Mouse (Mus musculus) retina, adult 2 months (tissue): ENCODE measurements around the gene Tbc1d7.

ENCODE experiments used
- DNase-seq: peaks from one replicate; pipeline ENCODE4 v3.0.0-alpha.2; 2012; ENCODE audit warnings: low read depth, low spot score

The Tbc1d7 gene

DNA sequence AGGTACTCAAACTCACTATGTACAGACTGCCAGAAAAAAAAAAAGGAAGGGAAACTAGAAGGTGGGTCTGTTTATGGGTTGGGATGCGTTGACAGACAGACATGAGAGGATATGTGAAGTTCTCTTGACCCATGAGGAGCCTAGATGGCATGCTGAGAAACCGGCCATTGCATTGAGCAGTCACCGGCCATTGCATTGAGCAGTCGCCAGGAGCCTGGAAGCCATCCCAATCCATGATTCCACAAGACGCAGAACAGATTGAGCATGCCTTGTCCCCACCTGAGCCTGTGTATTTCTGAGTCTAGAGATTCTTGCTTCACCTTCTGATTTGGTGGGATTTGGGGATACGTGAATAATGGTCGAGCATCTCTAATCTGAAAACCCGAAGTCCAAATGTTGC, 22.6 kb upstream of the Tbc1d7 start:
- DNase-seq = no peak

DNA sequence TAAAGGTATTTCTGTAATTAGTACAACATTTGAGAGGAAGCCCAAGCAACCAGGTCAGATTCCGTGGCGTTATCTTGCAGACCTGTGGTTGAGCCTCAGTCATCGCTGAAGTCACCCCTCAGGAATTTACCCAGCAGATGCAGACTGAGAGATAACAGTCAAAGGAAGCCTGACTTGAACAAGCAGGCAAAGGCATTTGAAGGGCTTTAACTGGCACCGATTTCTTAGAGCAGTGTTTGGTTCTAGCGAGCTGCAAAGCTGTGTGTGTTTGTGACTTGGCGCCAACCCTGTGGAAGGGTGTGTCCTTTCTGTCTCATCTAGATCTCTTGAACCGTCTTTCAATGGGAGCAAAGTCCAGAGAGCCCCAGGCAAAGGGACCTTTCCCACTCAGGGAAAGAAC, 22.0 kb upstream of the Tbc1d7 start:
- DNase-seq = no peak

DNA sequence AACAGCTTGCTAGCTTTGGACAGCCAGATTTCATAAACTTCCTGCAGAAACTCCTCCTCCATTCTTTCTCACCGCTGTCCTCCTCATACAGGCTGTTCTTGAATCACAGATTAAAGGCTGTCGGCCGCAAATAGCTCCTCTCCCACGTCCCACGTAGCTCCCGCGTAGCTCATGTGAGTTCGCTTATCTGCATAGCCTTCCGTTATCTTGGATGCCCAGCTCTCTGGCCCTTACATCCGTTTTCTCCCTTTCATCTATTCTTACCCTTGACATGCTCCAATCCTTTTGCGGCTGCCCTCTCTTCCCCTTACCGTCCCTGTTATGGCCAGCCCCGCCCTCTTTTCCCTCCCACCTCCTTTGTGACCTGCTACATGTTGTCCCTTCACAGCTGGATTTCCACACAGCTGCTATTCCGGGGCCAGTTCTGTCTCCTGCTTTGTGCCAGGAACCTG, 20.5 kb upstream of the Tbc1d7 start:
- no peak for DNase-seq

GRCm38 (mm10) chr13:43191290-43191689, 20.0 kb upstream of the Tbc1d7 start:
- DNase-seq = no peak

- DNase-seq = no peak
Measured at GRCm38 (mm10) chr13:43187736-43188135, 16.4 kb upstream of the Tbc1d7 start.

GRCm38 (mm10) chr13:43183248-43184055, 12.2 kb upstream of the Tbc1d7 start:
- no peak for DNase-seq

GRCm38 (mm10) chr13:43182465-43183201, 11.3 kb upstream of the Tbc1d7 start:
- DNase-seq = peak; percentile 80

- DNase-seq = no peak
Measured at GRCm38 (mm10) chr13:43181104-43181503, 9.8 kb upstream of the Tbc1d7 start.

- no peak for DNase-seq
Measured at GRCm38 (mm10) chr13:43177317-43177716, 6.0 kb upstream of the Tbc1d7 start.

DNA sequence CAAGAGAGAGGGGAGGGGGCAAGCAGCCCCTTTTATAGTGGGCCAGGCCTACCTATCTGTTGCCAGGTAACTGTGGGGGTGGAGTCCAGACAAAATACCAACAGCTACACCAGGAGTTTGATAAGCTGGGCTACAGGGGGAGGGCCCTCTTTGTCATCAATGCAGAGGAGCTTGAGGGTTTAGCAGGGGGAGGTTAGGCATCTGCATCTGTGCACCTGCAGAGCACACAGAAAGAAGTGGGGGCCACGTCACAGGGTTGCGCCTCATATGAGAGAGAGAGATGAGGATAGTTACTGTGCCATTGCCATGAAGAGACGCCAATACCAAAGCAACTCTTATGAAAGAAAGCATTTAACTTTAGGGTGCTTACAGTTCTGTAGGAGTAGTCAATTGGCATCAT, 5.4 kb upstream of the Tbc1d7 start:
- DNase-seq = no peak

- peak; percentile 57 for DNase-seq
Measured at GRCm38 (mm10) chr13:43173262-43173661, 2.0 kb upstream of the Tbc1d7 start.

- DNase-seq = no peak
Measured at GRCm38 (mm10) chr13:43172036-43172713, 874 bp upstream of the Tbc1d7 start.

DNA sequence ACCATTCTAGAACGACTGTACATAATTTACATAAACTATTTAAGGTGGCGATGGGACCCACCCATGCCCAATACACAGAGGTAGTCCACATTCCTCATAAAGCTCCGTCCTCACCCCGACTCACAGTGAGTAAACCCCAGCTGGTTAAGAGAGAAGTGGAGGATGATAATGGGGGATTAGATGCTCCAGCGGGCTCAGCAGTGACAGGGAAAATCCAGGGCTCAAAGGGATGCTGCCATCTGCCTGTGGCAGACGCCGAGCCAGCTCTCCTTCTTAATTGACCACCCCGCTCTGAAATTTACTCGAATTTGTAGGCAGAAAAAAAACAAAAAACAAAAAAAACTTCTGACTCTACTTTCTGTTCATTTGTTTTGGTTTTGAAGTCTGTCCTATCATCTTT, 3.6 kb downstream of the Tbc1d7 start:
- peak; percentile 41 for DNase-seq

GRCm38 (mm10) chr13:43159429-43159828, 11.9 kb downstream of the Tbc1d7 start:
- no peak for DNase-seq

GRCm38 (mm10) chr13:43158281-43158680, 13.0 kb downstream of the Tbc1d7 start:
- no peak for DNase-seq

DNA sequence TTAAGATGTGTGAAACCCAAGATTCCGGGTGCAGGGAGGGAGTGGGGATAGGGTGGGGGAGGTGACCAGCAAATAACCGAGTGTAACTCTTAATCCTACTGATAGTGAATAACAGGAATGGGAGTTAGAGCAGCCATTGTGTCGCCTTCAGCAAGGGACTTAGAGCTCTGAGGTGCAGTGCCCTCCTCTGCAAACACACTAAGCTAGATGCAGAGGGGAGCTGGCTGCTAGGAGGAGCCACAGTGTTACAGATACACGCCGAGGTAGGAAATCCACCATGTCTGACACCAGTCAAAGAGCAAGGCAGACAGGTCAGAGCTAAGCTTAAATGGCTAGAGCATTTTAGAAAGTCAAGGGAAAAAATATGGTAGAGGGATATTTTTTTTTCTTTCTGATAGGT, 13.9 kb downstream of the Tbc1d7 start:
- DNase-seq = no peak

GRCm38 (mm10) chr13:43152005-43152520, 19.2 kb downstream of the Tbc1d7 start:
- no peak for DNase-seq

DNA sequence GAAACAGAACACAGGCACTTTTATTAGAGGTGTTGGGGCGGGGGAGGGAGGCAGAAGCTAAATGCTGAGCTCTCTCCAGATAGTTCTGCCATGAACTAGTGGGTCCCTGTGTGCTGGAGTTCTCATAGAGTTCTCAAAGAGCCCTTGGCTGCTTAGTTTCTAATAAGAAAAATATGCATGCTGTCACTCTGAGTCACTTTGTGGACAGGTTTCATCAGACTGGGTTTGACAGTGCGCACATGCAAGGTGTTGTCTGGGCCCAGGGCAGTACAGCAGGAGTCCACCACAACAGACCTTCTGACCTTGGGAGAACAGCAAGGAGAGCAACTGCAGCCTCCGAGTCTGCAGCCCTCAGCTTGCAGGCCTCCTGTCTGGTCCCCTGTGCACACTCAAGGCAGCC, 21.6 kb downstream of the Tbc1d7 start:
- DNase-seq = no peak

DNA sequence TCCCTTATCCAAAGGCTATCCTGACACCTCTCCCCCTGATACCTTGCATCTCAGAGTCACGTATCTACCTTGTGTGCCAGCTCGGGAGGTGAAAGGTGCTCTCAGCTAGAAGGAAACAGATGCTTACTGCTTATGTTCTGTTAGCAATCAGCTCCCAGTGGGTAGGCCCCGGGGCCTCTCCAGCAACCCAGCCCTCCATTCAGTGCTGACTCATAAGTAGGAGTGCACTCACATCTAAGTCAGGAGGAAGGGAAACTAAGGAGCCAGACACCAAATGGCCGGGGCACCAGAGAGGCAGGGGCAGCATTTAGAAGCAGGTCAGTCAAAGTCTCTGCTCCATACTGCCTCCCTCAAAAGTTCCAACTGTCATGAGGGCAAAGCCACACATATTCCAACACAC, 22.6 kb downstream of the Tbc1d7 start:
- no peak for DNase-seq

DNA sequence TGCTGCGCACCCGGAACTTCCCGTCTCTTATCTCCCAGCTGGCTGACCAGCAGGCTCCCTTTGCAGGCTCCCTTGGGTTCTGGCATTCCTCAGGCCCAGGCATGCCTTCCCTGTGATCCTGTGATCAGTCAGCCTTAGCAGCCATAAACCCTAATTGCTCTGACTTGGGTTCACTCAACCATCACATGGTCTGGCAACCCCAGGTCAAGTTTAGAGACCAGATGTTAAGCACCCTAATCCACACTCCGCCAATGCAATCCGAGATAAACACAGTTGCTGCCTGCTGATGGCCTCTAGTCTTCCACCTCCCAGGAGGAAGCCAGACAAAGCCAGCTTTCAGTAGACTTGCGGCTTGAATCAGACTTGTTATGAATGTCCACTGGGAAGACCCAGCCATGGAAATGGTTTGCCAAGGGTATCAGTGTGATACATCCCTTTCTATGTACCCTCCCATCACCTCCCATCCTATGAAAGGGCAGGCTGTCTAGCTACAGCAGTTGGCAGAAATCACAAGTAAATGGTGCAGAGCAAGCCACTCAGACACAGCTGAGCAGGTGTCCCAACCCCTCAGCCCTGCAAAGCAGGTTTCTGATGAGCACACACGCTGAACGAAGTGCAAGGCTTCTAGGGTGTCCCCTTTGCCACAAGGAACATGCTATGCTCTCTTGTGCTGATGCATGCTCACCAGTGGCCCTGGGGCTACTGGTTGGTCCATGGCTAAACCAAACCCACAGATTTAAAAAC, 24.6 kb downstream of the Tbc1d7 start:
- no peak for DNase-seq

DNA sequence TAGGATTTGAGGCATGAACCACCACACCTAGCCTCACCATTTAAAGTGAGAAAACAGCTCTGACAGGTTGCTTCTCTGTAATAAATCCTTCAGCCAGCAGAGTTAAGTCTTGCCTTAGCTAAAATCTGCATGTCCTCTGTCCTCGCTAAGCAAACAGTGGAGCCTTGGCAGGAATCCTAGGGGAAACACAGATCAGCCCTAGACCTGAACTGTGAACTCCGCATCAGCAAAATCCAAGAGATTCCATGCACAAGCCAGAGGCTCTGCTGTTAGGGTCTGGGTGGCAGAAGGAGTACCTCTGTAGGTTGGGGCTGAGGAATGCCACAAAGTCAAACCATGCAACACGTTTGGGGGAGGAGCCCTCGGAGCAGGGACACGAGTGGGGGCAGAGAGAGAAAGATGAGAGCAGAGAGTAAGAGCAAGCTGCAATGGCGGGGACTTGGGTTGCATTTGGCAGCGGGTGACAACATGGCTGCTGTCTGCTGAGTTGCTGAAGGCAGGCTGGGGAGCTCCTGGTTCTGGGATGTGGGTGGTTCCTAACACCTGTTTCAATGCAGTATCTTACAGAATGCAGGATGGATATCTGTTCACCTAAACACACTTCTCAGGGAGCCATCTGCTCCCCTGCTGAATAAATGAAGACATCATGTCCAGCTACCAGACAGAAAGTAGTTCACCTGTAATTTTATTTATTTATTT, 26.4 kb downstream of the Tbc1d7 start:
- DNase-seq = no peak
